Mouse (Mus musculus) T-cell, adult 2 months (primary cell): Measurements from ENCODE around the gene Nlrp6.
A peak's percentile ranks its signal among the peaks of the same experiment; 100 is the strongest.
"Not testable (repeated sequence)": the region's sequence is repeated elsewhere in the genome, so short reads cannot be mapped to it uniquely, and the experiment has no call there.

ENCODE experiments used
- DNase-seq: peaks from one replicate; pipeline ENCODE4 v3.0.0; 2022; ENCODE audit warnings: low spot score

Gene Nlrp6

DNA sequence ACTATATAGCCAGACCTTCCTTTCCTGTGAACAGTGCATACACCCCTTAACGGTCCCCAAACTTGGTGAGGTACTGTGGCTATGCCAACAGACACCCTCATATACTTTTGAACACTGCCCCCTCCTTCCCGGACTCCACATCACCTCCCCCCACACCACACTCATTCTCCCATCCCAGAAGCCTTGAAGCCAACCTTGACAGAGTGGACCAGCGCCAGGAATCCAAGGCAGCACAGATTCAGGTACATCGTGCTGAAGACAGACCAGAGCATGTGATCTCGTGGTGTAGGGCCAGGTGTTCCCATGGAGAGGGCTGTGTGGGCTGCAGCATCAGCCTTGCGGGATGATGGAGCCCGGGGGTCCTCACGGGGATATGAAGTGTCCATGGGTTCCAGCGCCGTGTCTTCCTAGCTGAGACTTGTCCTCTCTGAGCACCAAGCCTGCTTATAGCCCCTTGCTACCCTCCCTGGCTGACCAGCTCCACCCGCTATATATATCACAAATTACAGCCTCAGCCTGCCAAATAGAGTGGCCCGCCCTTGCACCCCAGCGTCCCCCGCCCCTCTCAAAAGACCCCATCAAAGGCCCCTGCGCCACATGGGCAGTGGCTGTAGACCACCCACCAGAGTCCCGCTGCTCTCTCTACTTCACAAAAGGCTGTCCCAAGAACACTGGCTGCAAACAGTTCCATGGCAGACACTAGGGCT is 29.3 kb downstream of the Nlrp6 start, which contains the start of gene Ifitm5:
Gene Ifitm5 (minus strand): TSS at position 468 of the 707 bp plus-strand sequence.
- DNase-seq, result no peak

DNA sequence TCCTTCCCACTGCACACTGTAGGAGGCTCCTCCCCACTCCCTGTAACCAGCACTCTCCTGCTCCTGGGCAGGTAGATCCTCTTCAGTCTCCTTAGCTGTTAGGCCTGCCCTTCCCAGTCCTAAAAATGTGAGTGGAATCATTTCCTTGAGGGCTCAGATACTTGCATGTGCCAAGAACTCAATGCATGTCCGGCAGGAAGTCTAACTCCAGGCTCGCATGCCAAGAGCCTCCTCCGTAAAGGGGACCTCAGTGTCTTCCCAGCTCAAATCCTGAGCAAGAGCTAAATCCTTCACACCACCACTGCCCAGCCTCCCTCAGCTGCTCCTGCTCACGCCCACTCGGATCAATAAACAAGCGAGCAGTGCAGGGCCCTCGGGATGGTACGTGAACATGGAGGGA is 30.3 kb downstream of the Nlrp6 start:
- DNase-seq, result no peak

- no peak for DNase-seq
These were observed 31.1 kb downstream of the Nlrp6 start for GRCm38 (mm10) chr7:140951765-140952164.

DNA sequence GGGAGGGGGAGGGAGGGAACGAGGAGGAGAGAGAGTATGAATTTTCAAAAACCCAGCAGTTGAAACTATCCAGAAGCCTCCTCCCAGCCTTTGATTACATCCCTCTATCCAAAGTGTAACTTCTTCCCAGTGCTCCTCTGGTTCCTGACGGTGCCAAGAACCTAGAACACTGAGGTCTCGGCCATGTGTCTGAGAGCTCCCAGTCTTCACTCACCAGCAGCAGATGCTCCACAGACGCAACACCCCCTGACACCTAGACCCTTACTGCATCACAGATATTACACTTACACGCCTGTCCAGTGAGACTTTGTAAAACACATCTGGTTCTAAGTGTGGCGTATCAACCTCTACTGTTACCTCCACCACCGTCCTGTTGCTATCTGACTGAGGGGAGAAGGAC is 31.7 kb downstream of the Nlrp6 start:
- DNase-seq, result no peak

DNA sequence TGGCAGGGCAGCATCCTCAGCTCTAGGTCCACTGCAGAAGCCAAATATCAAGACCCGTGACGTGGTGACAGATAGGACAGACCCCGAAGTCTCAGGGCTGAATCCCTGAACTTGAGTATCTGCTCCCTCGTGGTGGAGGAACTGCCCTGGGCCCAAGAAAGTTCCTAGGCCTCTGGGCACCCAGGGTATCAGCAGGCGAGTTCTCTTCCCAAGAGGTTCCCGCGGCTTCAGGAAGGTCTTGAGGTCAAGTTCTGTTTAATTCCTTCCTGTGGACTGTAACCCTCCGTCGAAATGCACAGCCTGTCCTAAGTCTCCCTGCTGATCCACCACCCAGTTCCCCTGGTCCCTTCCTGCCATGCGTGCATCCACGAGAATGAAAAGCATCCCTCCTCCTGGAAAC is 32.4 kb downstream of the Nlrp6 start:
- no peak for DNase-seq

DNA sequence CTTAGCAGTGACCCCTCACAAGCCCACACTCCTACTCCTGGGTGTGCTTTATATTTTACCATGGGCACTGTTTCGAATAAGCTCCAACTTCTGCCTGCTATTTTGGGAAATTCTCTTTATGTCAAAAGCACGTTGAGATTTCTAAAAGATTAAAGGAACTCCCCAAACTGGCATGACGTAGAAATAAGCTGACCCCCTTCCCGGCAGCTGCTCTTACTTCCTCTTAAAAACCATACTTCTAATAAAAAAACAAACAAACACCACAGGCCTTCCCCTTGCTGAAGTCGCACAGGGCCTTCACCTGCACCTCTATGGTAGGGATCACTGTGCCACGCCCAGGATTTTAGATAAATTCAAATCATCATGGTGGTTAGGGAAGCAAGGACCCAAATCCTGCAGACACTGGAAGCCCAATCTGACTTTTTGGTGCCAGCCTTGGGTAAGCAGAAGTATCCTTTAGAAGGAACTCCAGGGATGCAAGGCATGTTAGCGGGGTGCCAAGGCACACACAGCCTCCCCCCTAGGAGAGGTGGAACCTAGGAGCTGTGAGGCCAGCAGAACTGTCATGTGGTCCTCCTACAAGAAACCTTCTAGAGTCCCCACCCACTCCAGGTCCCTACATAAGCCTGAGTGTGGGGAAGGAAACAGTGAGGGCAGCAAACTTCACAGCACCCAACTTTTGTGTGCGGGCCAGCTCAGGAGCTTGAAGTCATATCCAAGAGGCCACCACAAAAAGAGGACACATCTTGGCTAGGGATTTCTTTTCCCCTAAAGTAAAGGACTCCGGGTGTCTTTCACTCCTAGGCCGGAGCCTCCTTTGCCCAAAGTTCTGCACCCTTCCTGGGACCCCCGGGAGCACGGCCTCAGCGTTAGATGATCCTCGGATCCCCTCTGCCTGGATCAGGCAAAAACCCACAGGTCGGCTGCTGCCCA is 33.4 kb downstream of the Nlrp6 start:
- DNase-seq, result no peak

GRCm38 (mm10) chr7:140954733-140955071 is 34.0 kb downstream of the Nlrp6 start:
- DNase-seq, result no peak

GRCm38 (mm10) chr7:140955342-140955741 is 34.6 kb downstream of the Nlrp6 start:
- DNase-seq, result no peak

- no peak for DNase-seq
These were observed 35.3 kb downstream of the Nlrp6 start, which contains the start of the genes Gm45717 and Ifitm2 for GRCm38 (mm10) chr7:140955758-140956555. Gene Gm45717, minus strand, starts transcription at chr7:140955937. Gene Ifitm2, minus strand, starts transcription at chr7:140955987.

DNA sequence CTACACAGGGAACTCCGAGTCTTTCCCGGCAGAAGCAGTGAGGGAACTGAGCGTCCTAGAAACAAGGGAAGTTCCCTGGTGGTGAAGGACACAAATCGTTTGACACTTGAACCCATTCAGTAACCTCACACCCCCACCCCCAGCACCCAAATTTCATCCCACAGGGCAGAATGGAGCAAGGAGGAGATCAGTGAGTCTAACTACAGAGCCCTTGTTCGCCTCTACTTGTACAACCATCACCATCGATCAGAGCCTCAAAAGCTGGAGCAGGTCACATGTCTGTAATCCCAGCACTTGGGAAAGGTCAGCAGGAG is 35.8 kb downstream of the Nlrp6 start:
- no peak for DNase-seq

GRCm38 (mm10) chr7:140959181-140959901 is 38.6 kb downstream of the Nlrp6 start:
- peak; percentile 18 for DNase-seq

DNA sequence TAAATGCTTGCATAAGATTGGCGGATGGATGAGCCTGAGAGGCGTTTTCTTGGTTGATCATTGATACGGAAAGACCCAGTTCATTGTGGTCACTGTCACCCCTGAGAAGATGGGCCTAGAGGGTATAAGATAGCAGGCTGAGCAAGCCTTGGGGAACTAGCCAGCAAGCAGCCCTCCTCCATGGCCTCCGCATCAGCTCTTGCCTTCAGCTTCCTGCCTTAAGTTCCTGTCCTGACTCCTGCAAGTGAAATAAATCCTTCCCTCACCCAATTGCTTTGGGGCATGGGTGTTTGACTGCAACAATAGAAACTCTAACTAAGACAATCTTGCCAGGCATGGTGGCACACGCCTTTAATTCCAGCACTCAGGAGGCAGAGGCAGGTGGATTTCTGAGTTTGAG is 39.3 kb downstream of the Nlrp6 start:
- DNase-seq, result no peak

- DNase-seq, result no peak
These were observed 40.7 kb downstream of the Nlrp6 start for GRCm38 (mm10) chr7:140961416-140961815.

DNA sequence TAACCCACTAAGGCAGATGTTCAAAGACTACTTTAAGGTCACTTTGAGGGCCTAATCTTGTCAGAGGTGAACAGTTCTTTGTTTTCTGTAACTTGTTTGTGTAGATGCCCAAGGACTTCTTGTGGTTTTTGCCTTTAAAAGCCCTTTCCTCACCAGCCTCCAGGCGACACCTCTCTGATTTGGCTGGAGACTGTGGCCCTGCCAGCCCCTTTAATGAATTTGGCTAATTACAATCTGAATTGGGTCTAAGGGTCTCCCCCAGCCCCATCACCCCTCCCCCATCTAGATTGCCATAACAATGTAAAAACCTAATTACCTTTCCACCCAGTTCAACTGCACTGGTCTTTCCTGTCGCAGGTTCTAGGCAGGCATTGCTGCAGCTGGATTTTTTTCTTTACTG is 42.0 kb downstream of the Nlrp6 start:
- no peak for DNase-seq

DNA sequence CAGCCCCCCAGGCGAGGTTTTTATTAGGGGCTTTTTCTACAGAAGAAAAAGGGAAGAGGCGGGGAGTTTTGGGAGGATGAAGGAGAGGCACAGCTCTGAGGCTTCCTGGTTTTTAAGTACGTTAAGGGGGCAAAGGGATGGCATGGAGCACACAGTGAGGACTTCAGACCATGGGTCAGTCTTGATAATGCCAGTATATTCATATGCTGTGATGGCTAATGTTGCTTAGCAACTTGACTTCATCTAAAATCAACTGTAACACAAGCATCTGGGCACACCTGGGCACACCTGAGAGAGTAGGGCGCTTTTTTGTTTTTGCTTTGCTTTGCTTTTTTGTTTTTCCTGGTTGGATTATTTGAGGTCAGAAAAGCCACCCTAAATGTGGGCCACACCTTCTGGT is 46.2 kb downstream of the Nlrp6 start, which contains the start of gene Ifitm1:
Gene Ifitm1 (plus strand): TSS at position 301 of the 400 bp plus-strand sequence.
- no peak for DNase-seq

DNA sequence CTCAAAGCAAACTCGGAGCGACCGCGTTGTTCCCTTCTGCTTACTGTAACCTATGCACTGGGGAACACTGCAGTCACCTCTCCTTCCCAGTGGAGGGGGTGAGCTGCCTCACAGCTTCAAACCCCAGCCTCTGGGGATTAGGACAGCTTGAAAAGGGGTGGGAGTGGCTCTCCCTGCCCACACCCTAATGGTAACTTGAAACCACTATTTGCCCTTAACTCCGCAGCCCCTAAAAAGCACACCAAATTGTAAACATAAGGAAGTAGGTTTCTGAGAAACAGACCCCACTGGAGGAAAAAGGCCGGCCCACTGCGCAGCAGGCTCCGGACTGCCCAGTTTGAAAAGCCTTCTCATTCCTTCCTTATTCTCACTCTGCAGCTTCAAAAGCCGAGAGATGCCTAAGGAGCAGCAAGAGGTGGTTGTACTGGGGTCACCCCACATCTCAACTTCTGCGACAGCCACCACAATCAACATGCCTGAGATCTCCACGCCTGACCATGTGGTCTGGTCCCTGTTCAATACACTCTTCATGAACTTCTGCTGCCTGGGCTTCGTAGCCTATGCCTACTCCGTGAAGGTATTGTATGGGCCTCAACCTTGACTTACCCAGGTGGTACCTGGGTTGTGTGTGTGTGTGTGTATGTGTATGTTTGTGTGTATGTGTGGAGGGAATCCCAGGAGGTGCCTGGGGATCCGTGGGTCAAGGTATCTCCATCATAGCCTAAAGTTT is 47.3 kb downstream of the Nlrp6 start:
- no peak for DNase-seq

GRCm38 (mm10) chr7:140968710-140969109 is 48.0 kb downstream of the Nlrp6 start:
- DNase-seq, result not testable (repeated sequence)

DNA sequence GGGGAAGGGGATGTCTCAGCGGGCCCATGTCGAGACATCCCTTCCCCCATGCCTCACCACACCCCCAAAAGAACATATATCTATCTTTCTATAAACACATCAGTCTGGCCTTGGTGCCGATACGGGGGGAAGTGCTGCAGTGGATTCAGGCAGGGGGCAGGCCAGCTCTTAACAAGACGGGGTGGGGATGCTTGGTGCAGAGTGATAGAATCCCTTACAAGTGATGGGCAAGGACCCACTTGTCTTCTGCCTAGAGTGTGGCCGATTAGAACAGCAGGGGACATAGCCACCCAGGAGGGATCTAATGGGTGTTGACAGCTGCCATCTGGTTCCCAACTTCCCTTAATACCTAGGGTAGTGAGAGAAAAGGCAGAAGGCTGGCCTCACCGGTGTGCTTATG is 50.2 kb downstream of the Nlrp6 start:
- no peak for DNase-seq

- no peak for DNase-seq
These were observed 50.9 kb downstream of the Nlrp6 start for GRCm38 (mm10) chr7:140971479-140972171.

DNA sequence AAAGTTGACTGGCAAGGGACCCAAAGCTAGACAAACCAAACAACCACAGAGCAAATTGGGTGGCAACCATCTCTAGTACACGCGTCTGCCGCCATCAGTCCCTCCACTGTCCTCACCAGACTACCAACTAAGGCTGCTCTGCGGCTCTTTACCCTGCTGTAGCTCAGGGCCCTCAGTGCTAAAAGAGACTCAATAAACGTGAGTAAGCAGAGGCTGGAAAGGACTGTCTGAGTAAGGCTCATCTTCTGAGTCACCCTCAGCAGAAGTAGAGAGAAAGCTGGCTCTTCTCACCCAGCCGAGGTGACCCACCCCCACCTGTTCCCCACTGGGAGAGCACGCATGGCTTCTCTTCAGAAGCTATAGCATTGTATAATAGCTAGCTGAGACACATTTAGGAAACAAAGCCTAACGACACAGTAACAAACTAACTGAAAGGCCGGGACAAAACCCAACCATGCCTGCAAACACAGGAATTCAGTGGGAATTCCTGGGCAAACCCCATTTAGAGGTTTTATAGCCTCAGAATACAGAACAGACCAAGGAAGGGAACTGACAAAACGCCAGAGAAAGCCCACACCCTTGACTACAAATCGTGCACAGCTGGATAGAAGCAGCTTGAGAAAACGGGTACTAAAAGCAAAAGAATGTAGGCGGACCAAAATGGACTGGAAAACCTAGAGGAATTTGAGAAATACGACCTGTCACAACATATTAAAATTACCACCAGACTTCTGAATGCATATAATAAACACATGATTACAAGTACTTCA is 52.9 kb downstream of the Nlrp6 start:
- DNase-seq, result no peak
